Mouse (Mus musculus): ENCODE measurements around the gene Copz2. TPM values are rescaled to one million over a fixed set of nuclear protein-coding genes. Genes with fewer than 3 reads are reported as not detected.

Copz2 gene
- polyA plus RNA-seq, 1 experiment from 2014 or later: 51.0 TPM

DNA sequence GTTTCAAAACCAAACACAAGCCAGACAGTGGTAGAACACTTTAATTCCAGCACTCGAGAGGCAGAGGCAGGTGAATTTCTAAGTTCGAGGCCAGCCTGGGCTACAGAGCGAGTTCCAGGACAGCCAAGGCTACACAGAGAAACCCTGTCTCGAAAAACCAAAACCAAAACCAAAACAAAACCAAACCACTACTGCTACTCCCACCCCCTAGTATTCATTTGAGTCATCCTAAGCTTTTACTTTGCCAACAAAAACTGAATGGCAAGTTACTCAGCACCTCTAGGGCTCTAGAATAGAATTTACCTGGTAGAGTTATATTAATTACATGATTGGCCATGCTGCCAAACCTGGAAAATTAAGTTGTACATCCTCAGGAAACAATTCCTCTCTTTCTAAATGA is 10.0 kb downstream of the Copz2 start:
- Histone ChIP-seq H3K36me3 (replicated peaks; ENCODE audit: insufficient read depth, low read length) (no peaks in the 10 kb centered on the region), H3K4me2 (ENCODE audit: low read depth, low read length) (no peak overlapping the region), H3K9ac (replicated peaks) (no peak overlapping the region), H3K4me1 (ENCODE audit: insufficient read depth) (peaks cover 6% of the 10 kb centered on the region), H3K4me3 (ENCODE audit: low read depth, low read length) (no peak overlapping the region), H3K9me3 (ENCODE audit: low read length) (no peaks in the 10 kb centered on the region), H3K27ac (ENCODE audit: low read depth) (no peak overlapping the region), H3K27me3 (ENCODE audit: insufficient read depth, low read length) (peaks cover 13% of the 10 kb centered on the region)
- WGBS (ENCODE audit: insufficient replicate concordance): 64% methylated on average over 4 of the region's 4 CpGs
- DNase-seq (no peak), ATAC-seq (no peak)
- no peak for TF ChIP-seq EP300 (IDR thresholded peaks at IDR 0.05; ENCODE audit: low read depth)
- no peak for TF ChIP-seq CTCF (IDR thresholded peaks at IDR 0.05; ENCODE audit: low read depth)

DNA sequence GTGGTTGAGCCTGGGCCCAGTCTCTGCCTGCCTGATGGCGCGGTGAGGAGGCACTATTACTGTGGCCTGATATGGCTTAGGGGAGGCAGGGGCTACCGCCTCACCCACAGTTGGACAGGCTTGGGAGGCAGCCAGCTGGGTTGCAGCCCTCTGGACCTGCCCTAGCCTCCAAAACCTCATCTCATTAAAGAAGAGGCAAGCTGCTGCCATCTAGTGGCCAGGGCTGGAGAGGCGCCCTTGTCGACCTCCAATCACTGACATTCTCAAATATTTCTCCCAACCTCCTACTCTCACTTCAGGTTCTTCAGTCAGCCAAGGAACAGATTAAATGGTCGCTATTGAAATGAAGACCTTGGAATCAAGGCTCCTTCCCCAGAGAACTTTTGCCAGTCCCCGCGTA is 10.9 kb downstream of the Copz2 start:
- ATAC-seq (peak; percentile 16), DNase-seq (peak; percentile 85)
- no peak overlapping the region for H3K4me3 ChIP-seq (ENCODE audit: low read depth, low read length)
- H3K36me3 ChIP-seq (replicated peaks; ENCODE audit: insufficient read depth, low read length): no peaks in the 10 kb centered on the region
- H3K4me1 ChIP-seq (ENCODE audit: insufficient read depth): peaks cover 6% of the 10 kb centered on the region
- 12% methylated on average over 8 of the region's 8 CpGs for WGBS (ENCODE audit: insufficient replicate concordance)
- H3K9ac ChIP-seq (replicated peaks): no peak overlapping the region
- H3K27ac ChIP-seq (ENCODE audit: low read depth): no peak overlapping the region
- H3K4me2 ChIP-seq (ENCODE audit: low read depth, low read length): no peak overlapping the region
- peaks cover 13% of the 10 kb centered on the region for H3K27me3 ChIP-seq (ENCODE audit: insufficient read depth, low read length)
- no peaks in the 10 kb centered on the region for H3K9me3 ChIP-seq (ENCODE audit: low read length)
- TF ChIP-seq CTCF (IDR thresholded peaks at IDR 0.05; ENCODE audit: low read depth) (peak; percentile 95), EP300 (IDR thresholded peaks at IDR 0.05; ENCODE audit: low read depth) (no peak)

DNA sequence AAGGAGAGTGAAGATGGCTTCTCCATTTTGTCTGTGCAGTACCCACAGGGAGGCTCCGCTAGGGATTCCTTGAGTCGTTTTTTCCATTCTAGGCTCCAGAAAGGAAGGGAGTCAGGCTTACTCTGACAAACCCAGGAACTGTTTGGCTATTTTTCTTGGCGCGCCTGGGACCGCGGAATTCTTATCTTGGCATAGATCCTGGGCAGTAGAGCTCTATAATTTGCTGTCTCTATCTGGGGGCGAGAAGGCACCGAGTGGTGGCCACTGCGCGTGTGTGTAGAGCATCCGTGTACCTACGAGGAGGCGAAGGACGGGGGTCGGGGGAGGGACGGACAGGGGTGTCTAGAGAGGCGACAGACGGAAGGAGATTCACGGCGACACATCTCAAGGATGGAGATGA is 11.8 kb downstream of the Copz2 start:
- peaks cover 6% of the 10 kb centered on the region for H3K4me1 ChIP-seq (ENCODE audit: insufficient read depth)
- ATAC-seq (no peak; the same call in 1 of the 2 replicates), DNase-seq (no peak)
- TF ChIP-seq EP300 (IDR thresholded peaks at IDR 0.05; ENCODE audit: low read depth) (no peak), CTCF (IDR thresholded peaks at IDR 0.05; ENCODE audit: low read depth) (no peak)
- no peaks in the 10 kb centered on the region for H3K36me3 ChIP-seq (replicated peaks; ENCODE audit: insufficient read depth, low read length)
- H3K27ac ChIP-seq (ENCODE audit: low read depth): no peak overlapping the region
- peak overlapping the region; percentile 78 for H3K4me2 ChIP-seq (ENCODE audit: low read depth, low read length)
- H3K27me3 ChIP-seq (ENCODE audit: insufficient read depth, low read length): peaks cover 13% of the 10 kb centered on the region
- H3K9me3 ChIP-seq (ENCODE audit: low read length): no peaks in the 10 kb centered on the region
- H3K9ac ChIP-seq (replicated peaks): no peak overlapping the region
- peak overlapping the region; percentile 42 for H3K4me3 ChIP-seq (ENCODE audit: low read depth, low read length)
- WGBS (ENCODE audit: insufficient replicate concordance): 1% methylated on average over 16 of the region's 20 CpGs

DNA sequence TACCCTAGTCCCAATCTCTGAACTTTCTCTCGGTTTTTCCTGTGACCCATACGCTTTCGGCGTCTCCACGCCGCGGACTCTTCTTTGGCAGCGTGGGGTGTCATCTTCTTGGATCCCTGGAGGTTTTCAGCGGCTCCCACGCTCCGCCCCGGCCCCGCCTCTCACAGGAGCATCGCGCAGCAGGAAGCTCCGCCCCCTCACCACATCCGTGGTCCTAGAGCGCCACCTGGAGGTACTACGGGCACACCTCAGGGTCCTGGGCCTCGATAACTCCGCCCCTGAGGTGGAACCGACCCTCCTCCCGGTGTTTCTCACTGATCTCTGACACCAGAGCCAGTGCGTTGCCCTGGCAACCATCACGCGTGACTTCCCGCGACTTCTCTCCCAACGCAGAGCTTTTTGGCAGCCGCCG is 12.2 kb downstream of the Copz2 start:
- Histone ChIP-seq H3K36me3 (replicated peaks; ENCODE audit: insufficient read depth, low read length) (no peaks in the 10 kb centered on the region), H3K9me3 (ENCODE audit: low read length) (no peaks in the 10 kb centered on the region), H3K27ac (ENCODE audit: low read depth) (no peak overlapping the region), H3K9ac (replicated peaks) (no peak overlapping the region), H3K4me1 (ENCODE audit: insufficient read depth) (peaks cover 6% of the 10 kb centered on the region), H3K27me3 (ENCODE audit: insufficient read depth, low read length) (peaks cover 13% of the 10 kb centered on the region), H3K4me2 (ENCODE audit: low read depth, low read length) (peak overlapping the region; percentile 78), H3K4me3 (ENCODE audit: low read depth, low read length) (peak overlapping the region; percentile 42)
- ATAC-seq: peak; percentile 86
- peak; percentile 96 for DNase-seq
- no peak for TF ChIP-seq EP300 (IDR thresholded peaks at IDR 0.05; ENCODE audit: low read depth)
- peak; percentile 99 for TF ChIP-seq CTCF (IDR thresholded peaks at IDR 0.05; ENCODE audit: low read depth)
- WGBS (ENCODE audit: insufficient replicate concordance): under 1% methylated on average over 31 of the region's 31 CpGs

DNA sequence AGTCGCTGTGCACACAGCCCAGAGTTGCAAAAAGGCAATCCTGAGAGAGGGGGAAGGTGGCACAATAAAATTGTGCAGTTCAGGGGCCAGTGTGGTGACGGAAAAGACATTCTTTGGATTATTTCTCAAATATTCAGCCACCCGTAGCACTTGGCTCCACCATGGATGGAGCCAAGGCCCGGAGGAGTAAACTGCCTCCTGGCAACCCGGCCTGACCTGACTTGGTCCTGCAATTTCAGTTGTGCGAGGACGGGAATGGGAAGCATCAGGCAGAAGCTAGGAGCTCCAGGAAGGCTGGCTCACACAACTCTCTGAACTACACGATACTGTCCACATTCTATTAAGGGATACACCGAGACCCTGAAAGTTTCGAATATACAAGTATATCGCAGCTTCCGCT is 12.9 kb downstream of the Copz2 start:
- H3K4me1 ChIP-seq (ENCODE audit: insufficient read depth): peaks cover 6% of the 10 kb centered on the region
- TF ChIP-seq EP300 (IDR thresholded peaks at IDR 0.05; ENCODE audit: low read depth): no peak
- no peak overlapping the region for H3K4me2 ChIP-seq (ENCODE audit: low read depth, low read length)
- H3K9me3 ChIP-seq (ENCODE audit: low read length): no peaks in the 10 kb centered on the region
- DNase-seq (no peak), ATAC-seq (no peak)
- H3K9ac ChIP-seq (replicated peaks): no peak overlapping the region
- H3K27me3 ChIP-seq (ENCODE audit: insufficient read depth, low read length): peaks cover 13% of the 10 kb centered on the region
- H3K36me3 ChIP-seq (replicated peaks; ENCODE audit: insufficient read depth, low read length): no peaks in the 10 kb centered on the region
- WGBS (ENCODE audit: insufficient replicate concordance): 82% methylated on average over 12 of the region's 12 CpGs
- no peak overlapping the region for H3K27ac ChIP-seq (ENCODE audit: low read depth)
- H3K4me3 ChIP-seq (ENCODE audit: low read depth, low read length): no peak overlapping the region

GRCm38 (mm10) chr11:96863206-96863995 is 13.7 kb downstream of the Copz2 start:
- ATAC-seq (peak; percentile 46), DNase-seq (peak; percentile 33)
- Histone ChIP-seq H3K27ac (ENCODE audit: low read depth) (no peak overlapping the region), H3K4me3 (ENCODE audit: low read depth, low read length) (no peak overlapping the region), H3K9me3 (ENCODE audit: low read length) (no peaks in the 10 kb centered on the region), H3K27me3 (ENCODE audit: insufficient read depth, low read length) (peaks cover 13% of the 10 kb centered on the region), H3K4me1 (ENCODE audit: insufficient read depth) (peaks cover 6% of the 10 kb centered on the region), H3K9ac (replicated peaks) (no peak overlapping the region), H3K4me2 (ENCODE audit: low read depth, low read length) (no peak overlapping the region), H3K36me3 (replicated peaks; ENCODE audit: insufficient read depth, low read length) (no peaks in the 10 kb centered on the region)
- 43% methylated on average over 26 of the region's 26 CpGs for WGBS (ENCODE audit: insufficient replicate concordance)
- TF ChIP-seq CTCF (IDR thresholded peaks at IDR 0.05; ENCODE audit: low read depth) (no peak), EP300 (IDR thresholded peaks at IDR 0.05; ENCODE audit: low read depth) (no peak)
